Mouse (Mus musculus) kidney, postnatal 14 days (tissue): ENCODE results near the gene Rcor2.

Experiments
- DNase-seq: peaks from one replicate; pipeline ENCODE4 v3.0.0; 2022; ENCODE audit warnings: mixed read lengths

Rcor2 gene

GRCm38 (mm10) chr19:7267091-7267741 is at the start of gene Rcor2:
TSS of gene Rcor2 (plus strand) at chr19:7267325.
- peak; percentile 76 for DNase-seq

- DNase-seq: no peak
These were observed 49.2 kb upstream of the Rcor2 start for GRCm38 (mm10) chr19:7217926-7218267.

- DNase-seq: no peak
These were observed 48.4 kb upstream of the Rcor2 start for GRCm38 (mm10) chr19:7218753-7219152.

DNA sequence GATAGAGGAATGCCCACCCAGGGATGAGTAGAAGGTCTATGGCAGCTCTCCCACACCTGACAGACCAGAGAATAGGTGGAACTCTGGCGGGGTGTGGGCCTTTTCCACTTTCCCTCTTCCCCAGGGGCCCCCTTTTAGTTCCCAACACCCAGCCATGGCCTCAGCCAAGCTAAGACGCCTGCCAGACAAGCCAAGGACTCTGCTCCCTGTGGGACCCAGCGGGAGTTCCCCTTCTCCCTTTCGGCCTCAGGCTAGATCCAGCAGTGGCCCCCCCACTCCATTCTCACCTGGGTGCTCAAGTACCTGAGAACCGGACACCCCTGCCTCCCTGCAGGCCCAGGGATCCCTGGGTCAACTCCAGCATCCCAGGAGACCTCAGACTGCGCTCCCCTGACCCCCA is 44.9 kb upstream of the Rcor2 start:
- DNase-seq: no peak

GRCm38 (mm10) chr19:7223488-7223887 is 43.6 kb upstream of the Rcor2 start:
- no peak for DNase-seq

DNA sequence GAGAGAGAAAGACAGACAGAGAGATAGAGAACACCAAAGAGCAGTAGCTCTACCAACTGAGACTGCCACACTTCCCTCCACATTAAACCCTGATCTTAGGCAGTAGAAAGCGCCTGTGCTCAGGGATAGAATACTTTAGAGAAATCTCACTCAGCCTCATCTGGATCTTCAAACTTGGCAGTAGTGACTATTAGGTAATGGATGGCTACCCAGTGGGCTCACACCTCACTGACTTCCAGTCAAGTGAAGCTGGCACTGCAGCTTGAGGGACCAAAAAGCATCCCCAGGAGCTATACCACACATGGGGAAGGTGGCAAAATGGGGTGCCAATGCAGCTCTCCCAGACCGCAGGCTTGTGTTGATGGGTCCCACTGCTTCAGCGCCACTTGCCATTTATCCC is 42.9 kb upstream of the Rcor2 start:
- no peak for DNase-seq

- peak; percentile 53 for DNase-seq
These were observed 41.9 kb upstream of the Rcor2 start for GRCm38 (mm10) chr19:7225096-7225690.

GRCm38 (mm10) chr19:7226511-7226914 is 40.6 kb upstream of the Rcor2 start:
- no peak for DNase-seq

DNA sequence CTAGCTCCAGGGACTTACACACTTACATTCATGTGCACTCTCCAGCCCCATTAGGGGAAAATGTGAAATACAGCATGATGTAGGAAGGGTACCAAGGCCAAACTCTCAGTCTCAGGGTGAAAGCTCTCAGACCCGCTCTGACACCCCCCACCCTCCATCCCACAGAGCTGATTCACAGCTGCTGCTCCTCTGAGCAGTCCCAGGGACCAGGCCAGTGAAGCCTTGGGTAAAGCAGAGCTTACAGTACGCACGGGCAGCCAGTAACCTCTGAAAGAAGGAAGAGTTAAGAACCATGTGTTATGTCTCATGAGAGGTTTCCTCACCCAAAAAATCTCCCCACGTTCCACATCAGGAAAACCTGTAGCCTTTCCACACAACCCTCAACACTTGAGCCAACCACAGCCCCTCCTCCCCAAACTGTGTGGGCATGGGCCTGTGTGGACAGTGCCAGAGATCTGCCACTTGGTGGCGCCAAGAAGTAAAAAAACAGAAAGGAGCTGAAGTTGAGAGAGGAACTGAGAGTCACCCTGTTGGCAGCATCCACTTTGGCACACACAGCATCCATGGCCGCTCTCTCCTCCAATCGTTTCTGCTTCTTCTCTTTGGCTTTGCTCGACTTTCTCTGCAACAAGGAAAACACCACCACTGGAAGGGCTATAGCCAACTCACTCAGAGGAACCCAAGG is 32.4 kb upstream of the Rcor2 start:
- DNase-seq: peak; percentile 82

GRCm38 (mm10) chr19:7235461-7235860 is 31.7 kb upstream of the Rcor2 start:
- no peak for DNase-seq

GRCm38 (mm10) chr19:7236011-7236410 is 31.1 kb upstream of the Rcor2 start:
- no peak for DNase-seq

- no peak for DNase-seq
These were observed 30.4 kb upstream of the Rcor2 start for GRCm38 (mm10) chr19:7236742-7237141.

DNA sequence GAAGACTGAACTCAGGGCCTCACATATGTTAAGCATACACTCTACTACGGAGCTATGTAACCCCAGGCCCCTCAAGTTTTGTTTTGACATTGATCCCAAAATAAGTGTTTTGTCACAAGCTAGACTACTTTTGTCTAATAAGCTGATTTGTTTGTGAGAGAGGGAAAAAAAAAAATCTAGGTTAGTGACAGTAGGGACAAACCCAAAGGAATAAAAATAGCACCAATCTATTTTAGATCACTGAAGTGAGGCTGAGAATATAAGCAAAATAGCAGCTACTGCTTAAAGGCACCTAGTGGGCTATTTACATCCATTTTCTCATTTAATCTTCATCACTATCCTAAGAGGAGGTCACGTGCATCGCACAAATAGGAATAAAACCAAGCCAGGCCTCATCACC is 27.6 kb upstream of the Rcor2 start:
- DNase-seq: no peak

- no peak for DNase-seq
These were observed 26.8 kb upstream of the Rcor2 start for GRCm38 (mm10) chr19:7240291-7240690.

DNA sequence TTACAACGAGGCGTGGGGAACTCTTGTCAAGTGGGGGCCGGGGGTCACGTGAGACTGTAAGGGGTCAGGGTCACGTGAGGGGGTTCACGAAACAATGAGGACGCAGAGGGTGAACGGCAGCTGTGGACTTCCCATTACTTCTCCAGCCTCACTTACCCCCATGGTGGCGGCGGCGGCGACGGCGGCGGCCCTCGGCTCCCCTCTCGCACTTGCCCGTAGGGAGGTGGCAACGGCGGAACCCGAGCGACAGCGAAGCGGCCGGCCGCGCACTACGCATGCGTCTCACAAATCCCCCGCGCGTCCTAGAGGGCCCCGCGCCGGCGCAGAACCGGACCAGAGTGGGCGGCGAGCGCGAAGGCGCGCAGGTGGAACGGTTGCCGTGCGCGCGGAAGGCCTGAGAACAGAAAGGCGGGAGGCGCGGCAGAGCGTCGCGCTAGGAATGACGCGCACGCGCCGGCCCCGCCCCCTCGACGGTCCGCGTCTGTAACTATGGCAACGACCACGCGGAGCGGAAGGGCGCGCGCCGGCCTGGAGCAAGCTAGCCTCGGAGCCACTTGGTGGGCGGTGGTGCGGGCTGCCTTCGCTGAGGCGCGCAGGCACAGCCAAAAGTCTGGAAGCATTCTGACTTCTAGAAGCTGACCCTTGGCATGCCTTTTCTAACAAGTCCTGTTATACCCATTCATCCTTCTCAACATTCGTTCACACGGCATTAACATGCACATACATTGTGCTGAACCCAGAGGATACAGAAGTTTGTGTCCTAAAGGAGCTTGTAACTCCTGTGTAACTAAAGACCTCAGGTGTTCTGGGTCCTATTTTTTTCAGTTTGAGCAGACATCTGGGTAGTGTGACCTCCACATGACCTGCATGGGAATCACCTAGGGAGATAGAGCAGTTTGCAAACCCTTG is 26.1 kb upstream of the Rcor2 start, which contains the start of gene Naa40:
Gene Naa40 (minus strand): TSS at position 402 of the 909 bp plus-strand sequence.
- DNase-seq: peak; percentile 96

- no peak for DNase-seq
These were observed 21.1 kb upstream of the Rcor2 start for GRCm38 (mm10) chr19:7246021-7246420.

- DNase-seq: no peak
These were observed 9.2 kb upstream of the Rcor2 start for GRCm38 (mm10) chr19:7257881-7258280.

DNA sequence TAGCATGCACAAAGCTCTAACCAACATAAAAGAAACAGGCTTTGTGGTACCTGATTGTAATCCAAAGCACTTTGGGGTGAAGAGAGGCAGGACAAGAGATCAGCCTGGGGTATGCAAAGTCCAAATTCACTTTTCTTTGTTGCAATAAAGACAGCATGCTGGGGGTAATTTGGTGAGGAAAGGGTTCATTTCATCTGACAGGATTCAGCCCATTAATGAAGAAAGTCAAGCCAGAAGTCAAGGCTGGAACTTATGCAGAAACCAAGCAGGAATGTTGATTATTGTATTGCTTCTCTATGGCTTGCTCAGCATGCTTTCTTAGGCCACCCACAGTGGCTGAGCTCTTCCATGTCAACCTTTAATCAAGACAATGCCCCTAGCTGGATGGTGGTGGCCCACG is 5.6 kb upstream of the Rcor2 start:
- DNase-seq: no peak

GRCm38 (mm10) chr19:7261964-7262363 is 5.2 kb upstream of the Rcor2 start:
- no peak for DNase-seq

- DNase-seq: no peak
These were observed 4.5 kb upstream of the Rcor2 start for GRCm38 (mm10) chr19:7262592-7262991.

DNA sequence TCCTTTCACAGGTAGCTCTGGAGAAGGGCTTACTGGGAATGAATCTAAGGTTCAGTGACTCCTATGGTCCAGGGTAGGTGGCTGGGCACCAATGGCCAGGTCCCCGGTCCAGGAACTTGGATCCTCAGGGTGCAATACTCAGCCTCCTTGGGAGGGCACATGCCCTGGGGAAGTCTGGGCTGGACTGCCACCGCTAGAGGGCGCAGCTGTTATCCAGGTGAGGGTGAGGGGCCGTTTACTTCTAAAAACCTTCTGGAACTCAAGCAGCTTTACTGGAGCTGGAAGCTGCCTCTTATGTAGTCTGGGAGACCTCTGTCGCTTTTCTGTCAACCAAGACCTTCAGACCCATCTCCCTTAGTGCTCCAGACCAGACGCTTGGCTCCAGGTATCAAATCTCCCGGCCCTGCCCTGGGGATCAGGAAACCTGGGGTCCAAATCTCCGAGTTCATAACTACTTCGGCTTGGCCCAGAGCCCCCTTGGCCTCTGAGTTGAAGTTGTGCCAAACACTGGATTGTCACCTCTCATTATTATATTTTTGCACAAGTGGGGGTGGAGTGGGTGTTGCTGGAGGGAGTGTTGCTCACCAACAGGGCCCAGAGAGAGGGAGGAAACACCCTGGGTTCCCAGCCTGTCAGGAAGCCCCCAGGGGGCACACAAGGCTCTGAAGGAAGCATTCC is 2.9 kb upstream of the Rcor2 start:
- DNase-seq: peak; percentile 82

GRCm38 (mm10) chr19:7264766-7265331 is 2.3 kb upstream of the Rcor2 start:
- peak; percentile 52 for DNase-seq
